Mouse (Mus musculus) c-Kit-negative CD71-positive TER-119-positive erythroid progenitor cells, embryonic 14.5 days (primary cell): ENCODE data around the gene Mcfd2.
"Not testable (repeated sequence)": the region's sequence is repeated elsewhere in the genome, so short reads cannot be mapped to it uniquely, and the experiment has no call there.

Experiments used
- DNase-seq: peaks from one replicate; pipeline ENCODE4 v3.0.0-alpha.2; 2013; ENCODE audit warnings: low read depth, low spot score

The Mcfd2 gene

DNA sequence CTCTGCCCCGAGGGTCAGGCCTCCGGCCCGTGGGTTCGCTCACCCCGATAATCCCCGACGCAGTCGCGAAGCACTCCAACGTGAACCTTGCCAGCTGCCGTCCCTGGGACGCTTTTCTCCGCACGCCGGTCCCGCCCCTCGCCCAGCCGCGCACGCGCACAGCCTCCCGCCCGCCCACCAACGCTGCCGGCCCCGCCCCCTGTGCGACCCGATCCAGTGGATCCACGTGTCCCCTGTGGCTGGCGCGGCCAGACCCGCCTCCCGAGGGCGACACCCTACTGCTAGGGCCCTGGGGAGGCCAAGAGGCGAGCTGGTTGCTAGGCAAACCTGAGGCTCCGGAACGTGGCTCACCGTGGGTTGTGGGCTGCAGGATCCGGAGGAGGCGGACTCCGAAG, at the start of gene Mcfd2:
TSS of gene Mcfd2 (minus strand) at position 144 of the 395 bp plus-strand sequence.
- peak; percentile 78 for DNase-seq

DNA sequence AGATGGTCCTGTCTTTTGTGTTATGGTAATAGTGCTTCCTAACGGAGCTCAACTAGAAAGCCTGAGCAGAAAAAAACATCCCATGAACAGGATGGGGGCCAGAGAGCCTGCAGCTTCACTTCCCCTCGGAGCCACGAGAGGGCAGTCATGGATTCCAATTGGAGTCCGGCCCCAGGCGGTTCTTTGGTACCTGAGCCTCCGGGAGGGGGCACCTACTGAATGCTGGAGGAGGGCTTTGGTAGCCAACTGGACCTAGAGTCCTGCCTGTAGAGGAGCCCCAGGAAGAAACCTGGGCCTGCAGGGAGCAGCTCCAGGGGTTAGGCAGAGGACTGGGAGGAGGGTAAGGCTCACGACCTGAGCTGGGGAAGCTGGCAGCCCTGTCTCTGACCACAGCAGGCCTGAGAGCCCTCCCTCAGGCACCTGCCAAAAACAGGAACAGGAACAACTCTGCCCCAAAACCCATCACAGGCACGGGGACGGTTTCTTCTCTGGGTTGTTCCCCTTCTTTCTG, 49.3 kb upstream of the Mcfd2 start:
- DNase-seq = peak; percentile 13

DNA sequence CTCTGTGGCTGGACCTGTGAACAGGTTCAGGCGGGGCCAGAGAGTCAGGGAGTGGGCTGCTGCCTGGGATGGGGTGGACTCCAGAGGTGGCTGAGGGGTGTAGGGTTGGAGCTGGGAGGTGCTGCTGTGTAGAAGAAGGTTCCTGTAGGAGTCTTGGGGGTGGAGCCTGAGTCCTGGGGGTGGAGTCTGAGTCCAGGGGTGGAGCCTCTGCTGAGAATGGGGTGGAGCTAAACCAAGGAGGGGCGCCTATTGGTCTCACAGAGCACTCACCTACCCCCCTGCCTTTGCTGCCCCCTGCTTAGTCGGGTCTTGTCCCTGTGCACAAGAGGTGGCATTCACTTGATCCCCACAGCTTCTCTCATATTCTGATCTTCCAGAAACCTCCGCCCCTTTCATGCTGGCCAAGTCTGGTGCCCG, 48.8 kb upstream of the Mcfd2 start:
- no peak for DNase-seq

DNA sequence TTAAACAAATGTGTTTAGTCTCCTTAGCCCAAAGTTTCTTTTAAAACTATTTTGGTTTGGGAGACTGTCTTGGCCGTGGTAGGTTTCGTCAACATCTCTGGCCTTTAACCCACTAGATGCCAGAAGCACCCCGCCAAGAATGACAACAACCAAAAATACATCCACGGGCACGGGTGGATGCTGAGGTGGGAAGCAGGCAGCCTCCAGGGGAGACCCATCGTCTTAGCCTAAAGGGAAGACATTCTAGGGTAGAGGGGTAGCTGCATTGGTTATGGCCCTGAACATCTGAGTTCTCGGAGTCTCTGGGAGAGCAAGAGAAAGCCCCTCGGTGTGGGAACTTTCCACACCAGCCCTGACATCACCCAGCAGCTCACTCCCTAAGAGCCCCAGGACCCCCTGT, 48.4 kb upstream of the Mcfd2 start:
- DNase-seq = no peak

DNA sequence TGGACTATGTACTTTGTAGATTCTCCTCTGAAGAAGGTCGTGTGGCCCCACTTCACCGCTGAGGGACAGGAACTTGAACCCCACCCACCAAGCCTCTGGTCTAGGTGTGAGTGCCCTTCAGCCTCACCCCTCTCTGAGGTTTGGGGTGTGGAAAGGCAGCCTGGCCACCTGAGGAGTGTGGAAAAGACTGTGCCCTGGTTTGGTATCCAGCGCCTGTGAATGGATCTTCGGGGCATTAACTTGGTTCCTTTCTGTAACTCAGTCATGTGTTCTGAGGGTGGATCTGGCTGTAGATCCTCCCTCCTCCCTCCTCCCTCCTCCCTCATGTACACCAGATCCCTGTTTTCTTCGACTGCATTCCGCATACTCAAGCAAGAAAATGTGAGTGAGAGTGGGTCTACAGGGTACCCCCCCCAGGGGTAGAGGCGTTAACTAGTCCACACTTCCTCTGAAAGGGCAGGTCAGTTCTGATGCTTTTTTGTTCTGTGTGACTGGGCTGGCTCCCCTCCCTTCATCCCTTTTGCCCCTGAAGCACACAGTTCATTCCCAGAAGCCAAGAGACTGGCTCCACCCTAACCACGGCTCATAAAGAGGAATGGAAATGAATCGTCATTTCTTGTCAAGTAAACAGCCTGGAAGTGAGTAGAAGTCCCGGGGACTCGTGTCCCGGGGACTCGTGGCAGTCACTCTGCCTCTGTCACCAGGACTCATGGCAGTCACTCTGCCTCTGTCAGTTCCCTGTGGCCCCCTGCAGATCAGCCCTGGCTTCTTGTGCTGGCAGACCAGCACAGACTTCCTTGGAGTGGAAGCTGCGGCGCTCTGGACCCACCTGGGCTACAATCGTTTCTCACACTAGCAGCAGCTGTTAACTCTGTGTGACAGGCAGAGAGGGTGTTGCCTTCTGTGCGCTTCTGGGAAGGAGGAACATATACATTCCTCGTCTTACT, 47.5 kb upstream of the Mcfd2 start:
- no peak for DNase-seq

DNA sequence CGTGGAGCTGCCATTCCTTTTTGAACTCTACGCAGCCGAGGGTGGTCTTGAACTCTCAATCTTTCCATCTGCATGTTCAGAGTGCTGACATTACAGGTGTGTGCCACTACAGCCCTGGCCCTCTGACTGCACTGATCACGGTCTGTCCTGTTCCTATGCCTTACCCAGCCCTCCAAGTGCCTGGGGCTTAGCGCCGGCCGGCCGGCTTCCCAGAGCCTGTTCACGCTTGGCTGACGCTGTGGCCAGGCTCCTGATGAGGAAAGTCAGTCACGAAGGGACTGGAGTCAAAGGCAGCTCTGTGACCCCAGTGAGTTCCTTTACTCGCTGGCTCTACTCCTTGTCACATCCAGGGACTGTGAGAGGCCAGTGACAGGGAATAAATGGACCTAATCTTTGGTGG, 46.6 kb upstream of the Mcfd2 start:
- no peak for DNase-seq

DNA sequence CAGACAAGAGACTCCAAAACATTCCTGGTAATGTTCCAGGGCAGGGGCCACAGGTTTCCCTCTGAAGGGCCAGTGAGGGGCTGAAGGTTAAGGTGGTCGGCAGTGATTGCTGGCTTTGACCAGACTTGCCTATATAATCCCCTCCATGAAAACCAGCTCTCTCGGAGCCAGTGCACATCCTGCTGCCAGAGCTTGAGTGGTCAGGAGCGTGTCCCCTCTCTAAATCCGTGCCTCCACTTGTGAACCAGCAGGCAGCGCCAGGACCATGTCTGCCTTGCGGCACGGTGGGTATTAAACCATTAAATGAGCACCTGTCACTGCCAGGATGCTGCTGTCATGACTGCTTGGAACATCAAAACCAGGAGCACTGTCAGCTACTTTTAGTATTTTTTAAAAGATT, 44.8 kb upstream of the Mcfd2 start:
- no peak for DNase-seq

DNA sequence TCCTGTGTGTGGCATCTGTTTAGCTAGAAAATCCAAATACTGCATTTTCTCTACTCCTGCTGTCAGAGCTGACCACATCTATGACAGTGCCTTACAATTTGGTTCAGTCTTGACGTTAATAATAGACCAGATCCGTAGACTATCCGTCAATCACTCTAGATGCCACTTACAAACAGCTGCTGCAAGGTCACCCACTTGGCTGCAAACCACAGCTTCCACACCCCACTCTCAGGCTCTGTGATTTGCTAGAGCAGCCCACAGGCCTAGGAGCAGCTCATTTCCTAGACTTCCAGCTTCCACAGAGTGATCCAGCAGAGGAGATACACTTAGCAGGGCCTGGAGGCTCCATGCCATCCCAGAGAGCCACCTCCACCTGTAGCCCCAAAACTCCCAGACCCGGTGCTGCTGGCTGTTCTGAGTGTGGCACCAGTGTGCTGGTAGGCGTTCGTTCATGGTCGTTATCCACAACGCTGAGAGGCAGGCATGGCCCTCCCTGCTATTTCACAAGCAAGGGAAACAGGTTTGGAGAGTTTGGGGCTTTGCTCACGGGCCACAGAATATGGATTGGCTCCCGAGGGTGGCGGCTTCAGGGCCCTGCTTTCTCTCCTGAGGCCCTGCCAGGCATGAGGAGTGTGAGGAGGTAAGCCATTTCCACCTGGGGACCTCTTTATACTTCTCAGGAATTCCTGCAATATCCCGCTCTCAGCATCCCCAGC, 43.5 kb upstream of the Mcfd2 start:
- DNase-seq = no peak

DNA sequence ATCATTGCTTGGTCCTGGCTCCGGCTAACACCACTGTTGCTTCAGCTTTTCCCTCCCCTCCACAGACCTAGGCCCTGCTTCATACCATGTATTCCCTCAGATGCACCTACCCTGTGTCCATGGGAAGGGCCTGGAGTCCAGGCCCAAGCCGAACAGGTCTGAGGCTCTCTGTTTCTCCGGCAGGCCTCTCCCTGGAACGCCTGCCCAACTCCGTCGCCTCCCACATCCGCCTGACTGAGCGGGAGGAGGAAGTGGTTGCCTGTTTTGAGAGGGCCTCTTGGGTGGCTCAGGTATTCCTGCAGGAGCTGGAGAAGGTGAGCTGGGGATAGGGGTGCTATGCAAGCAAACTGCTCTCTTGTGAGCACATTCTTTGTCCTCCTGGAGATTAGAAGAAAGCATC, 41.0 kb upstream of the Mcfd2 start:
- DNase-seq = no peak

DNA sequence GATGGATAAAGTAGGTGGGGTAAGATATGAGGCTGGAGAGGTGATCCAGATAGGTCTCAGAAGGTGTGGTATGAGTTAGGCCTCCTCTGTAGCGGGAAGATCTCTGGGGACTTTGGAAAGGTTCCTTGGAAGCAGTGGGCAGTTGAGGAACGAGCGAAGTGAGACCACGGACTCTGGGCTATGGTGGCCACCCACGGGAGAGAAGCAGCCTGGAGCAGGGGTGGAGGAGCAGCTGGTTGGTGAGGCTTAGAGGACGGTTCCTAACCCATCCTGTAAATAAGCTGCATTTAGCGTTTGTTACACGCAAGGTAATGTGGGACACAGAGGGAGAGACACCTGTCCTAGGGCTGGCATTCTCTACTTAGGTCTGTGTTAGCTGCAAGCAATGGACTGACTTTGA, 39.3 kb upstream of the Mcfd2 start:
- no peak for DNase-seq

DNA sequence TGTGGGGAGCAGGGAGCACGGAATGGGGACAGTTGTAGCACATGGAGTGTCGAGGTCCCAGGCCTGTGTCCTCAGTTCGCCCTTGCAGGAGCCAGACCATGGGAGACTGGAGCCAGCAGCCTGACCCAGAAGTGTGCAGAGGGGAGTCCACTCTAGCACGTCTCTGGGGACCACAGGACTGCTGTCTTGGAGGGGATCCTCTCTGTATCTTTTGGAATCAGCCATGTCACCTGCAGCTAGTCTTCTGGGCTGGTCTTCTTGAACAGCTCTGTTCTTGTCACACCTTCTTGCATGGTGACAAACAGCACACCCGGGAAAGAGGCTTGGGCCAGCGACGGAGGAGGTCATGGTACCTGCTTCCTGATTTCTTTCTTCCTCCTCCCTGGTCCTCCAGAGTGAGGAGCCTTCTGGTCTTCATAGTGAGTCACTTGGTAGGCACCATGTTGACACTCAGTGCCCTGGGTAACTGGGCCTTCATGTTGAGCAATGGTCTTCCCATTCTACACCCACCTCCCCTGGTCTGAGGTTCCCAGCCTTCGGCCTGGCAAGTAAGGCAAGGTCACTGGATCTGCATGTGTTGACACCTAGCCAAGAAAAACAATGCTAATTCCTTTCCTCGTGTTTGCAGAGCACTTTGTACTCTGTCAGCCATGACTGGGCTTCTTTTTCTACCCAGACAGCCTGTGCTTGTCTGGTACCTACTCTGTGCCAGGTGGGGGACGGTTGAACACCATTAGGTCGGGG, 38.6 kb upstream of the Mcfd2 start:
- no peak for DNase-seq

DNA sequence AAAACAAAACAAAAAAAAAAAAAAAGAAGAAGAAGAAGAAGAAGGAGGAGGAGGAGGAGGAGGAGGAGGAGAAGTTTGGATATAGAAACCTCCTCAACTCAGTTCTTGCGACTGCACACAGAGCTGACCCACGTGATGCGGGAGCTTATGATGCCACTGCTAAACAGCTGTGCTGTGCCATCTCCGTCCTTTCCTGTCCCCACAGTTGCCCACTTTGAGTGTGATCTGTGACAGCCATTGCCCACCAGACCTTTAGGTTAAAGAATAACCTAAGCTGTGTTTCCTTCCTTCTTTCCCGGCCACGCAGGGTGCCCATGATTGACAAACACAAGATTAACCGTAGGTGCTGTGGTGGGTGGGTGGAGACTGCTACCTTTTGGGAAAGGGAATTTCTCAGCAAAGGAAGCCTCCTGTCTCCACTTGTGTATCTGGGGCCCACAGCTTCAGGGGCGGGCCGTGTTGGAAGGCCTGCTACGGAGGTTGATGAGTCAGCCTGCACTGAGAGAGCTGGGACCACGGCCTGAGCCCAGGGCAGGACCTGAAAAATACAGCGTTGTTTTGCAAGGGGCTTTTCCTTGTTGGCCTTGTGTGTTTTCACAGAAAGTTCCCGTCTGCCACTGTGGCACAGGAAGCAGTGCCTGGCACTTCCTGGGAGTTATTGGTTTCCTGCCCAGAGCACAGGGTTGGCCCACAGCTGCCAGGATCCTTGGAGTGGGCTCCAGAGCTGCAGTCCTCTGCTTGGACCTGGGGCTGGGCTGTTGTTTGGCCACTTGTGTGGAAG, 36.5 kb upstream of the Mcfd2 start:
- DNase-seq = no peak

DNA sequence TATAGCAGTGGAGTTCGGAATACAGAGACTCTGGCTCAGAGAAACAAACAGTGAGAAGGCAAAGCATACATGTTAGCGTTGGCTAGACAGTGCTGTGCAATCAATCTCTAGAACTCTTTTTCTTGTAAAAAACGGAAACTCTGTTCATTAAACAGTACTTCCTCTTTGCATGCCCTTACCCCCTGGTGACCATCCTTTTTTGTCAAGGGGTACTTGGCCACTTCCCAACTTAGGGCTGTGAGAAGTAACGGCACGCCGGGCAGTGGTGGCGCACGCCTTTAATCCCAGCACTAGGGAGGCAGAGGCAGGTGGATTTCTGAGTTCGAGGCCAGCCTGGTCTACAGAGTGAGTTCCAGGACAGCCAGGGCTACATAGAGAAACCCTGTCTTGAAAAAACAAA, 35.9 kb upstream of the Mcfd2 start:
- DNase-seq = not testable (repeated sequence)

DNA sequence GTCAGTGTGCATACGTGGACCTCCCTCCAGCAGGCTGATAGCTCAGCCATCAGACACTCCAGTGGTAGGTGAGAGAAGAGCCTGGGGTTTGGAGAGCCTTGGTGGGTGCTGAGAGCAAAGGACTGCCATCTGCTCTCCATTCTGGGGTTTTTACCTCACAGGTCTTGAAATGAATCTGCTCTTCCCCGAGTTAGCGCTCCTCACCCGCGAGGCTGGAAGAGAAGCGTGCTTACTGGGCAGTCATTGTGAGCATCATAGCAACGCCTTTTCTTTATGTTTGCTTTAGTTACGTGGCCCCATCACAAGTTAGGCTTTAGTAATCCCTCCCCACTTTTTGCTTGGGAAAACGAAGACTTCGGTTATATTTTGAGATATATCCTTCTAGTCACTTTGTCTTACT, 34.6 kb upstream of the Mcfd2 start:
- DNase-seq = no peak

DNA sequence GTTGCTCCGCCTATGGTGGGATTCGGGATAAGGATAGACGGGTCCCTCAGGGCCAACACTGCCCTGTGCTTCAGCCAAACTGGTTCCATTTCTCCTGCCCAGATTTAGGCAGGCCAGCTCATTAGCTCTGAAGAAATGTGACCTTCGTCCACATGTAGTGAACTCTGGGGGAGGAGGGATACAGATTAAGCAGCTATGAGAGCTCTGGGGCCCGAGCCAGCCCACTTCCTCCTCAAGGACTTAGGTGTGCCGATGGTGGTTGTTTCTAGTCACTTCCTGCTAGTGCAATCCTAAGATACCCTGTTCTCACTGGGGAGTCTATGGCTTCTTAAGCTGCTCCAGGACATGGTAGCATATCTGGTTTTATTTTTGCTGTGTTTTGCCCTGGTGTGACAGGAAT, 33.2 kb upstream of the Mcfd2 start:
- DNase-seq = no peak

DNA sequence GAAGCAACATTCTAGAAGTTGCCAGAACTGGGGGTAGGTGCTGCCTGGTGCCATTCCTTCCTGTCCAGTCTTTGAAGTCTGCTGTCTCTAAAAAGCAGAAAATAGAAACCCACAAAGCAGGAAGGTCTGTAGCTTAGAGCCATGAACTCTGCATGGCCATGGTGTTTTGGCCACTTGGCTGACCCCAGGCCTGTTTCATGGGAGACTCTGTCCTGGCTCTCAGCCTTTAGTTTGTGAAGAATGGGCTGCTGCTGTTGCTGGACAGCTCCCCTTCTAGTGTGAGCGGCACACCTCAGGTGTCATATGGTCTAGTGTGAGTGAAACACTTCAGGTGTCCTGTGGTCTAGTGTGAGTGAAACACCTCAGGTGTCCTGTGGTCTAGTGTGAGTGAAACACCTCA, 31.0 kb upstream of the Mcfd2 start:
- DNase-seq = not testable (repeated sequence)

DNA sequence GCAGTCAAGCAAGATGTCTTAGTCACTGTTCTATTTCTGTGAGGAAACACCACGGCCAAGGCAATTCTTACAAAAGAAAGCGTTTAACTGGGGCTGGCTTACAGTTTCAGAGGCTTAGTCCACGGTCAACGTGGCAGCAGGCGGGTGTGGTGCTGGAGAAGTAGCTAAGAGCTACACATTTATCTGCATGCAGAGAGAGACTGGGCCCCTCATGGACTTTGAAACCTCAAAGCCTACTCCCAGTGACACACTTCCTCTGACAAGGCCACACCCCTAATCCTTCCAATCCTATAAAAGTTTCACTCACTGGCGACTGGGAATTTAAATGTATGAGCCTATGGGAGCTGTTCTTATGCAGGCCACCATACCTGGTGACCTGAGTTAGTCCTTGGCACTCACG, 30.0 kb upstream of the Mcfd2 start:
- no peak for DNase-seq

DNA sequence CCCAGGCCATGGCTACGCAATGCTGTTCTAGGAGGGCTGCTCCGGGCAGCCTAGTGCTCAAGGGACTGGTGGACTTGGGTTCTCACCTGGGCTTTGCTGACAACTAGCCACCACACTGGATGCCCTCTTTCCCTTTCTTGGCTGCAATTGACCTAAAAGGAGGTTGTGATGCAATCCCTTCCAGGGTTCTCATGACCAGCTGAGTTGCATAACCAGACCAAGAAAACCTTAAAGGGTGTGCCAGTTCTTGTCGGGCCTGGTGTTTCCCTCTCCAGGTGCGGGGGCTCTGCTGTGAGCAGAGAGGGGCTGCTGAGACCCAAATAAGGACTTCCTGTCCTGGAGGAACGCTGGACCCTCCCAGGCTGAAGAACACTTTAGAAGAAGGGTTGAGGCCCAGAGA, 27.4 kb upstream of the Mcfd2 start:
- no peak for DNase-seq

DNA sequence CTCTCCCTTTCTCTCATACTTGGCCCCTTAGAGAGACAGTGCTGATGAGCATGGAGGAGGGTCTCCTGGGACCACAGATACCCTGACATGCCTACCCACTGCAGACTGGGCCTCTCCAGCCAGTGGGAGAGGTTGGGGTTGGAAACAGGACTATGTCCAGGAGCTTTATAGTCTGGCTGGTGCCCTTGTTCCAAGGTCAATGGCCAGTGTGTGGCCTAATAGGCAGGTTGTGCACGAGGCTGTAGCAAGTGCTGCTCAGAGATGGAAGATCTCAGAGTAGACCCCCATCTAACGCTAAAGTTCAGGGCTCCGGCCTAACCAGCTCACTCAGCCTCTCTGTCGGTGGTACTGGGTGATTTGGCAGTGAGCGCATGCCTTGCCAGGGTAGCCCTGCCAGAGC, 26.0 kb upstream of the Mcfd2 start:
- no peak for DNase-seq

DNA sequence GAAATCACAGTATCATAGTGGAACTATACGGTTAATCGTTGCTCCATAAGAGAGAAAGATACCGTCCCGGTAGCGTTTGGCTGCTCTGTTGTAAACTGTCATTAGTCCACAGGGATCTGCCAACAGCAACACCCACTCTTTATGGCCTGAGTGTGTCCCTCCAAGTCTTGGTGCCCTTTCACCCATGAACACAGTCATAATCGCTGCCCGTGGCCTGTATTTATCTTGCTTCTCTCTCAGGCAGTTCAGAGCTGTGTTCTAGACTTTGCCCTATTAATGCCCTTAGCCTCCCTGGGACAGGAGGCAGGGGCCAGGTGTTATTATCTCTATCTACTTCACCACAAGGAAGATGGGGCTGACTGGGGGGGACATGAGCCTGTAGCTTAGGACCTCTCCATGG, 25.3 kb upstream of the Mcfd2 start:
- no peak for DNase-seq

DNA sequence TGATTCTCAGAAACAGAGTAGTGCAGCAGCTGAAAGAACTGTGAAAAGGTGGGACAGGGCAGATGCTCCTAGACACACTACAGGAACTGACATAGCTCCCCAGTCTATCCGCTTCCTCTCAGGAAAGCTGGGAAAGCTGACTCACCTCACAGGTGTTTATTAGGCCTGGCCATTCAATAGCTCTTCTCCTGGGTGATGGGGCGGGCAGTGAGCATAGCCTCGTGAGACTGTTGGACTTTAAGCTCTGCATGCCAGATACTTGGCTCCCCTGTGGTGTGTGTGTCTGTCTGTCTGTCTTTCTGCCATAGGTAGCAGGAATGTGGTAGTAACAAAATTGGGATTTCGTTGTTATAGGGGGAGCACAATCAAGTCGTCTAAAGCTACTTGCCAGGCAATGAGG, 23.6 kb upstream of the Mcfd2 start:
- DNase-seq = no peak
